Mouse (Mus musculus) layer of hippocampus, postnatal 25 days (tissue): Measurements from ENCODE around the gene Cradd. TPM values are rescaled to one million over a fixed set of nuclear protein-coding genes. Genes with fewer than 3 reads are reported as not detected.

ENCODE experiments used
- DNase-seq, 2 experiments: peaks; one replicate each; pipeline ENCODE4 v3.0.0; 2022; ENCODE audit warnings: mixed read lengths in 2 of 2, low spot score in 1 of 2; ENCODE audit errors: extremely low spot score in 1 of 2
- total RNA-seq, 2 experiments: library from RNA; stranded (reverse); gene quantifications; 2 replicates each; pipeline ENCODE4 v1.2.3; 2021

Gene Cradd
- total RNA-seq, 2 experiments from 2014 or later: 5.9 to 6.4 TPM

DNA sequence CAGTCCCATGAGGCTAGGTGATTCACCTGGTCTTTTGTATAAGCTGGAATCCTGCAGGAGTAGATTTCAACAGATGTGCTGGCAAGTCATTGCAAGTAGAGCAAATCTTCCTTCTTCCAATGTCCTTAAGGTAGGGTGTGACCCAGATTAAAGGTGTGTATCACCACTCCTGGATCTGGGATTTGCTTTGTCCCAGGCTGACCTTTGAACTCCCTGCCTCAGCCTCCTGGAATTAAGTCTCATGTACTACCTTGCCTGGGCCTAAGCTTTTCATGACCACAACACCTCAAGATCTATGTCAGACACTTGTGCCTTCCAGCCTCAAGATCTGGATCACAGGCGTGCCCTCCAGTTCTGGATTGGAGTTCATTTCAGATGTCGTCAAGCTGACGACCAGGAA lies 41.9 kb downstream of the Cradd start:
- DNase-seq: no peak

DNA sequence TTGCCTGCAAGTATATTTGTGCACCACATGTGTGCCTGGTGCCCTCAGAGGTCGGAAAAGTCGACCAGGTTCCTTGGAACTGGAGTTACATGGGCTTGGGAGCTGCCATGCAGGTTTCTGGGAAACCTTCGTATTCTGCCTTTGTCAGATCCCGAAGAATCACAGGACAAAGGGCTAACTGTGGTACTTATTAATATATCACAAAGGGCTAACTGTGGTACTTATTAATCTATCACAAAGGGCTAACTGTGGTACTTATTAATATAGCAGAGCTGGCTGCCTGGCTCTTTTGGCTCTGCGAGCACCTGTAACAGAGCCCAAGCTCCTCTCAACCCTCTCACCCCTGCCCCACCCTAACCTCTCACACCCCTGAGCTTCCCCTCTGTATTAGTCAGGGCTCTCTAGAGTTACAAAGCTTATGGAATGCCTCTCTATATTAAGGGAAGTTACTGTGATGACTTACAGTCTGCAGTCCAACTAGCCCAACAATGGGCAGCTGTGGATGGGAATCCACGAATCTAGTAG lies 42.4 kb downstream of the Cradd start:
- no peak for DNase-seq

GRCm38 (mm10) chr10:95280327-95280726 lies 43.6 kb downstream of the Cradd start:
- DNase-seq: no peak

DNA sequence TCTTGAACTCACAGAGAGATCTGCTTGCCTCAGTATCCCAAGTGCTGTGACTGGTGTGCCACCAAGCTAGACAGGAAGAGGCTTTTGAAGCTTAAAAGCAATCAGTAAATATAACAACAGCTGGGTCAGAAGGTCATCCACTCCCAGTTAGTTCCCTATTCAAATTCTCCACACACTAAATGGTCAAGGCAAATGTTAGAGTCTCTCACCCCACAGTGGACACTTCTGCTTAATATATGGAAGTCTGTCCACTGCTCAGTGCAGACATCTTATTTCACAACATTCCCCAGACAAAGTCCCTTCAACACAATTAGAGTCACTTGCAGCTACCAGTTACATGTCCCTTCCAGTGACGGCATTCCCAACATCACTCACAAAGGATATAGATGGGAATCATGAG lies 44.5 kb downstream of the Cradd start:
- no peak for DNase-seq

DNA sequence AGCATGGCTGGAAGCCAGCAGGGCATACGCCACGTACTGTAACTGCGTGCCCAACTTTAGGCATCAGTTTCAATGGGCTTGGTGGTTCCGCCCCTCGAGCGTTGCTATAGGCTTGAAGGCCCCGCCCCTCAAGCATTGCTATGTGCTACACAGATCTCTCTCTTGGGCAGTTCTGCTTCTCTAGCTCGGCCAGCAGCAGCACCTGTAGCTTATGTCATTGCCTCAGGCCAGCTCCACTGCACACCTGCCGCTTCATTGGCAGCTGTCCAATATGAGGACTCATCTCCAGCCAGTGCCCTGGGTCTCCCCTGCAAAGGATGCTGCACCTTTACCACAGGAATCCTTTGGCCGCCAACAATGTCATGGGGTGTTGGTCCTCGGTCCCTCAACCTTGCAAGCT lies 45.8 kb downstream of the Cradd start:
- DNase-seq: no peak

DNA sequence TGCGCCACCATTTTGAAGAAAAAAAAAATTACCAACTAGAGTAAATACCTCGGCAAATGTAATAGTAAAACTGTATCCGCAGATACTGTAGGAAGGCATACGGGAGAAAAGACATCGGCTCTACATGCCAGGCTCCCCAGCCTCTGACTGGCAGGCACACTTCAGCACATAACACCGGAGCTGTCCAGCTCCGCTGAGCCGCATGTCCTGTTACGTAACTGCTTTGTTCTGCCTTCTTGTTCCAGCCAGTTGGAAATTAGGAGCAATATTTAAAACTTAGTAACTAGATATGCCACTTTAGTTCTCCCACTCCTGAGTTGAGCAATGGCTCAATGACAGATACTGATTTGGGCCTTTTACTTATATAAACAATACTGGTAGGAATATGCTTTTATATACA lies 48.4 kb downstream of the Cradd start:
- no peak for DNase-seq

- DNase-seq: no peak
These were observed 50.7 kb downstream of the Cradd start for GRCm38 (mm10) chr10:95273226-95273625.

GRCm38 (mm10) chr10:95269151-95269550 lies 54.8 kb downstream of the Cradd start:
- no peak for DNase-seq

DNA sequence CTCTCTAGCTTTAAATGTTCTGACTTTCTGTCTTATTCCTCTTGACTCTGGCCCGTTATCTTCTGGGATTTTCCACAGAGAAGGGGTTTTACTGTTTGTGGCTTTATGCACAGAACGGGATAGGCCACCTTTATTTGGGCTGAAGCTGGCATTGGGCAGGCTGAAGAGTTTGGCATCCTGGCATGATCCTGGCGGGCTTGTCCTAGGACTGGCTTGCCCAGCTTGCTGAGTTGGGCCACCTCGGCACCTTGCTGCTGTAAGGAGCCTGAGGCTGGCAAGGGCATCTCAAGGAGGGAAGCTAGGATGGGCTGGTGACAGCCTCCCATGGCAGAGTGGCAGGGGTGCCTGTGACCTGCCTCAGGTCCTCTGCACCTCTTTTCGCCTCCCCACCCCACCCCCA lies 55.6 kb downstream of the Cradd start:
- DNase-seq: no peak

DNA sequence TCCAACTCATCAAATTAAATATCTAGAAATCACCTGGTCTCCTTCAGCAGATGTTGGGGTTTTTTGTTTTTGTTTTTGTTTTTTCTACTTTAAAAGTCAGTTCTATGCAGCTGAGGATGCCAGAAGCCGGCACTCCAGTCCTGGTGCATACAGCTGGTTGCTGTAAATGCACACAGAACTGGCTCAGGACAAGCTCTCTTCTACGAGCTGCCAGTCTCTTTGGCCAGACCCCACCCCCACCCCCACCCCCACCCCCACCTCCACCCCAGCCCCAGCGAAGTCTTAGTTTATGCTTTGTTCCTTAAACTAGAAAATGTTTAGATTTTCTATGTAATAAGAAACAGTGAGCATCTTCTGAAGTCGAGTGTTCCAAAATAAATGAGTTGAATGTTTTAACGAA lies 57.0 kb downstream of the Cradd start:
- no peak for DNase-seq

DNA sequence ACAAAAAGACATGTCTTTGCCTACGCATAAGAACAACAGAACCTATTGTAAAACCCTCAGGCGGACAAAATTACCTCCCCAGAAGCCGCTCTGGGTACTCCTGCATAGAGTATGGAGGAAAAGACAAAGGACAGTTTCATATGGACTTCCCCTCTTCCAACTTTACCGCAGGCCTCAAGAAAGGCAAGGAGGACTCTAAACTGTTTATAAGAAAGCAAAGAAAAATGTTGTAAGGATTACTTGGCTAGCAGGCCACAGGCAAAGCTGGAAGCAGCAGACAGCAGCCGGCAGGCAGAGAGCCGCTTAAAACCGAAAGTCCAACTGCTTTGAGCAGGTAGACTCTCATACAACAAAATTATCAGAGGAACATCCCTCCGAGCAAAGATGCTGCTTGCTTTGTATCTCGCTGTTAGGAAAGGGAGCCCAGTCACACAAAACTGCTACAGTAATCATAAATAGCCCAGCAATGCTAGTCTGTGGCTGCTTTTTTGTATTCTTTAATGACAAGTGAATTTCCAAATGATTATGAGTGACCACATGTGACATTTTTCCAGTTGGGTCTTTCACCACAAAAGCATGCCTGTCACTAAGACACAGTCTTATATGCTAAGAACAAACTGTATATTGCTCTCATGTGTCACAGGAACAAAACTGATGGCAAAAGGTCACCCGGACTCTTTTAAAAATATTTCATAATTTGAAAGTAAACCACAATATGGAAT lies 57.7 kb downstream of the Cradd start:
- DNase-seq: no peak

DNA sequence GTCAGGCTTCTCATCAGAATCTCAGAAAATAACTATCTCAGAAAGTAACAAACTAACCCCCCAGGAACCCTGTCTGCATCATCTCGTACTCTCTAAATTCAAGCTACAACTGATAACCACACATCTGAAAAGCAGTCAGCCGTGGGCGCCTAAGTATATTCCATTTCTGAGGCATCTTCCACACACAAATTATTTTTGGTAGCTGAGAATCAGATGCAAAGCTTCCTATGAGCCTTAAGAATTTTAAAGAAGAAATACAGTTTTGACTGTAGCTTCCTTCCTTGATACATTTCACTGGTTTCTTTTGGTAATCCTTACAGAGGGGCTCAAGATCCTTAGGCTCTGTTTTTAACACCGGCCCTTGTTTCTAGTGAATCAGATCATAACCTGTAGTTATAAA lies 58.4 kb downstream of the Cradd start:
- DNase-seq: no peak

DNA sequence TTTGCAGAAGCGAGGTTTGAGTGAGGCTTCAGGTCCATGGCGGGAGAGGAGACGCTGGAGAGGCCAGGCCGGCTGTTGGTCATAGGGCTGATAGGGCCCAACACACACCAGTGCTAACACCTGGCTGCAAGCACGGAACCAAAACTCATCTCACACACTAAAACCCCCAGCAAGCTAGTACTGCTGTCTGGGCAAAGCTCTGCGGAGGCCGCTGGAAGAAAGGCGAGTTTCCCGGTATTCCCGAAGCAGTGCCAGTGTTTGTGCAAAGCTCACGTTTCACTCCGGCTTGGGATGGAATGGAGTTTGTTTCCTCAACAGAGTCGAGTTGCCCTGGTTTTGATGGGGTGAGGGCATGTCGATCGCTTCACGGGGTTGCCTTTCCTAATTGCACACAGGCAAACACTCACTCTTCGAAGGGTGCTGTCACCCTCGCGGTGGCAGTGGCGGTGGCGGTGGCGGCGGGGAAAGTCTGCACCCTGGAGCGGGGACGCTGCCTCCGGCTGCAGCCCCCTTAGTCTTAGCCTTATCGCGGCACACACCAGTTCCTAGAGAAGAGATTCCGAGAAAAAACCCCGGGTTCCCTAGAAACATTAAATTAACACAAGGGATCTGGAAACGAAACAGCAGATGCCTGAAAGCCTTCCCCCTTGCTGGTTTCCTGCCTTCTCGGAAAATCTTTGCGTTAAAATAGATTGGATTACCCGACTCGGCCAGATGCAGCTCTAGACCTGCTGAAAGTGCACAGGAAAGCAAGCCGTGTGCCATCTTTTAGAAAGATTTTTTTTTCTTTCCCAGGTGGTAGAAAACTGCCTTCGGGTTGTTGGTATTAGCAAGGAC lies 59.2 kb downstream of the Cradd start:
- DNase-seq: peak; percentile 33 to 40

GRCm38 (mm10) chr10:95262388-95262787 lies 61.5 kb downstream of the Cradd start:
- no peak for DNase-seq

- no peak for DNase-seq
These were observed 62.7 kb downstream of the Cradd start for GRCm38 (mm10) chr10:95261279-95261678.

DNA sequence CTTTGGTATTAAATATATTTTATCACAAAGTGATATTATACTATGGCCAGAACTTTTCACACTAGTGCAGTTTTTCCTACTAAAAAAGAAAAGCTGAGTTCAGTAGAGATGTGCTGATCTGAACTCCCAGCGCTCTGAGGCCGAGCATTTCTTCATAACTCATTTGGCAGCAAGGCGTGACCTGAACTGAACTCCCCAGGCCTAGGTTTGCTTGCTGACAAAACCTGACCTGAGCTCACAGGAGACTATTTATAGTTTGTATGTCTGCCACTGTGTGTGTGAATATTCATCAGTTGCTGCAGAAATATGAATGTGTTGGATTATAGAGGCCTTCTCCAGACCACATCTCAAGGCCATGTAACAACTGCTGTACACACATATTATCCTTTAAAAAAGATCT lies 63.5 kb downstream of the Cradd start:
- no peak for DNase-seq

- no peak for DNase-seq
These were observed 65.3 kb downstream of the Cradd start for GRCm38 (mm10) chr10:95258471-95259155.

- no peak for DNase-seq
These were observed 66.0 kb downstream of the Cradd start for GRCm38 (mm10) chr10:95257979-95258378.

GRCm38 (mm10) chr10:95256095-95256494 lies 67.8 kb downstream of the Cradd start:
- no peak for DNase-seq

GRCm38 (mm10) chr10:95255018-95255680 lies 68.8 kb downstream of the Cradd start:
- DNase-seq: no peak
